Comparison of ENCODE assay signal across 9 mouse cellular contexts in genomic region chr9:83447176-83447575, GRCm38 (mm10). TPM values are rescaled to one million over a fixed set of nuclear protein-coding genes. Genes with fewer than 3 reads are reported as not detected.
A peak's percentile ranks its signal among the peaks of the same experiment; 100 is the strongest.
DNase-seq lines count a peak whose midpoint lies in the region; ATAC-seq lines count a peak whose summit lies in the region.
"Had no signal": no experiment of that assay in that cellular context is flagged by ENCODE, and none has a peak within 500 bp of the region (broad histone marks: within the 10 kb centered on the region; RNA-seq: fewer than 3 reads in every experiment).

No protein-coding gene starts in this region.

- H3K9me3 ChIP-seq in kidney, embryonic 16.5 days (ENCODE audit: low read length): no peaks in the 10 kb centered on the region
- no peaks in the 10 kb centered on the region for H3K9me3 ChIP-seq in embryonic facial prominence, embryonic 13.5 days
- no peaks in the 10 kb centered on the region for H3K9me3 ChIP-seq in hindbrain, embryonic 16.5 days (ENCODE audit: control insufficient read depth, low read length)
- no peaks in the 10 kb centered on the region for H3K9me3 ChIP-seq in midbrain, embryonic 16.5 days (replicated peaks; ENCODE audit: control insufficient read depth, low read length, poor library complexity, severe bottlenecking)

- no peak overlapping the region for H3K27ac ChIP-seq in kidney, embryonic 16.5 days (ENCODE audit: low read length)
- no peak overlapping the region for H3K27ac ChIP-seq in embryonic facial prominence, embryonic 13.5 days
- no peak overlapping the region for H3K27ac ChIP-seq in hindbrain, embryonic 16.5 days (ENCODE audit: low read depth, low read length)
- H3K27ac ChIP-seq in midbrain, embryonic 16.5 days (ENCODE audit: low read length): peak overlapping the region; percentile 82; the same call in 1 of the 2 replicates

- H3K27me3 ChIP-seq in kidney, embryonic 16.5 days (ENCODE audit: insufficient read depth, low read length): no peaks in the 10 kb centered on the region
- no peaks in the 10 kb centered on the region for H3K27me3 ChIP-seq in embryonic facial prominence, embryonic 13.5 days
- no peaks in the 10 kb centered on the region for H3K27me3 ChIP-seq in hindbrain, embryonic 16.5 days (replicated peaks; ENCODE audit: control insufficient read depth, insufficient read depth, low read length)
- no peaks in the 10 kb centered on the region for H3K27me3 ChIP-seq in midbrain, embryonic 16.5 days (ENCODE audit: control insufficient read depth, insufficient read depth, low read depth, low read length)

- no peak for DNase-seq in kidney, postnatal 10 days
- no peak for DNase-seq in layer of hippocampus, adult 8-10 months (ENCODE audit: low spot score in 2 of 2)
- DNase-seq in spleen, postnatal 36 days (ENCODE audit: low spot score in 2 of 2): no peak
- DNase-seq in layer of hippocampus, postnatal 36 days: no peak

- H3K36me3 ChIP-seq in kidney, embryonic 16.5 days (ENCODE audit: insufficient read depth, low read length): no peaks in the 10 kb centered on the region
- H3K36me3 ChIP-seq in embryonic facial prominence, embryonic 13.5 days: no peaks in the 10 kb centered on the region
- no peaks in the 10 kb centered on the region for H3K36me3 ChIP-seq in hindbrain, embryonic 16.5 days (ENCODE audit: control insufficient read depth, insufficient read depth, low read length)
- H3K36me3 ChIP-seq in midbrain, embryonic 16.5 days (ENCODE audit: control insufficient read depth, insufficient read depth, low read length): no peaks in the 10 kb centered on the region

- H3K4me1 ChIP-seq in kidney, embryonic 16.5 days (ENCODE audit: insufficient read depth, low read length): 0 out of 2 replicates have a peak, but pooled peaks cover 13% of the 10 kb centered on the region
- peaks cover 7% of the 10 kb centered on the region for H3K4me1 ChIP-seq in embryonic facial prominence, embryonic 13.5 days
- no peaks in the 10 kb centered on the region for H3K4me1 ChIP-seq in hindbrain, embryonic 16.5 days (ENCODE audit: control insufficient read depth, insufficient read depth, low read depth, low read length)
- H3K4me1 ChIP-seq in midbrain, embryonic 16.5 days (ENCODE audit: control insufficient read depth, insufficient read depth, low read length): peaks cover 13% of the 10 kb centered on the region

- peak overlapping the region; percentile 74 for H3K9ac ChIP-seq in kidney, embryonic 16.5 days (replicated peaks; ENCODE audit: low read length)
- peak overlapping the region; percentile 77; the same call in 1 of the 2 replicates for H3K9ac ChIP-seq in embryonic facial prominence, embryonic 13.5 days
- H3K9ac ChIP-seq in hindbrain, embryonic 16.5 days (ENCODE audit: low read depth, low read length): peak overlapping the region; percentile 73; the same call in 1 of the 2 replicates
- H3K9ac ChIP-seq in midbrain, embryonic 16.5 days (ENCODE audit: low read depth, low read length): peak overlapping the region; percentile 80; the same call in 1 of the 2 replicates

- no peak for ATAC-seq in kidney, embryonic 16.5 days (ENCODE audit: low FRiP score, low TSS enrichment)
- no peak for ATAC-seq in embryonic facial prominence, embryonic 13.5 days (ENCODE audit: insufficient number of reproducible peaks, insufficient read depth, low FRiP score, low TSS enrichment, low read depth)
- ATAC-seq in hindbrain, embryonic 16.5 days: no peak
- ATAC-seq in midbrain, embryonic 16.5 days: peak; percentile 26; the same call in 1 of the 2 replicates

- peak overlapping the region; percentile 74 for H3K4me2 ChIP-seq in kidney, embryonic 16.5 days (replicated peaks; ENCODE audit: low read depth, low read length)
- H3K4me2 ChIP-seq in embryonic facial prominence, embryonic 13.5 days: peak overlapping the region; percentile 69
- peak overlapping the region; percentile 67 for H3K4me2 ChIP-seq in hindbrain, embryonic 16.5 days (ENCODE audit: low read length)
- H3K4me2 ChIP-seq in midbrain, embryonic 16.5 days (ENCODE audit: low read length): peak overlapping the region; percentile 78

- H3K4me3 ChIP-seq in kidney, embryonic 16.5 days (ENCODE audit: low read length): peak overlapping the region; percentile 52
- peak overlapping the region; percentile 47 for H3K4me3 ChIP-seq in embryonic facial prominence, embryonic 13.5 days
- H3K4me3 ChIP-seq in hindbrain, embryonic 16.5 days (ENCODE audit: low read length): peak overlapping the region; percentile 44
- H3K4me3 ChIP-seq in midbrain, embryonic 16.5 days (ENCODE audit: low read depth, low read length): peak overlapping the region; percentile 43
- H3K4me3 ChIP-seq: erythroblast, embryonic 14.5 days had no signal

- WGBS in kidney, embryonic 16.5 days: 61% methylated on average over 9 of the region's 9 CpGs
- WGBS in embryonic facial prominence, embryonic 13.5 days: 66% methylated on average over 9 of the region's 9 CpGs
- 71% methylated on average over 9 of the region's 9 CpGs for WGBS in hindbrain, embryonic 16.5 days
- 64% methylated on average over 9 of the region's 9 CpGs for WGBS in midbrain, embryonic 16.5 days

RNA-seq across cellular contexts. Expression of gene Lca5, which starts 6.2 kb away (rescaled TPM):
- 13.7 and 16.5 TPM in 2 replicates for polyA plus RNA-seq in kidney, embryonic 16.5 days (2015; fragmentation: Nextera tagmentation; extraction: Ambion mirVana)
- polyA plus RNA-seq in embryonic facial prominence, embryonic 13.5 days (2015; fragmentation: Nextera tagmentation; extraction: Ambion mirVana): 19.4 and 23.1 TPM in 2 replicates
- 13.3 and 14.7 TPM in 2 replicates for polyA plus RNA-seq in hindbrain, embryonic 16.5 days (2015; fragmentation: Nextera tagmentation; extraction: Ambion mirVana)
- polyA plus RNA-seq in midbrain, embryonic 16.5 days (2015; fragmentation: Nextera tagmentation; extraction: Ambion mirVana): 14.2 and 19.8 TPM in 2 replicates
- total RNA-seq in layer of hippocampus, adult 8-10 months (2022): 10 to 100 TPM; 13.6 to 14.9 (median 14.3) TPM
- total RNA-seq in layer of hippocampus, postnatal 36 days (2021): 10 to 100 TPM; 13.4 to 16.1 TPM
- polyA plus RNA-seq: erythroblast, embryonic 14.5 days had no signal
